Mouse (Mus musculus): ENCODE data around the gene Nav2. TPM values are rescaled to one million over a fixed set of nuclear protein-coding genes. Genes with fewer than 3 reads are reported as not detected.
A peak's percentile ranks its signal among the peaks of the same experiment; 100 is the strongest.

The Nav2 gene
- total and polyA plus RNA-seq, 3 experiments: under 0.01 TPM; not detected in 2

GRCm38 (mm10) chr7:48937562-48937961 is 29.0 kb downstream of the Nav2 start:
- H3K4me1 ChIP-seq (ENCODE audit: control insufficient read depth in 1 of 2, insufficient read depth in 2 of 2): peaks cover 4 to 15% of the 10 kb centered on the region in 2 experiments
- dilution Hi-C loops (cut with MboI; ENCODE audit: extremely low pct_ligation_motif_present, extremely low pct_unique_long_range_greater_than_20kb, low sequenced_read_pairs): no loop called here

GRCm38 (mm10) chr7:48938190-48938589 is 29.7 kb downstream of the Nav2 start:
- TF ChIP-seq RAD21 (IDR thresholded peaks at IDR 0.05; ENCODE audit: low read depth, low read length) (peak; percentile 63), EP300 (IDR thresholded peaks at IDR 0.05; ENCODE audit: low read length) (no peak), RCOR1 (conservative IDR thresholded peaks at IDR 0.05; ENCODE audit: low read depth, low read length) (no peak), JUND (conservative IDR thresholded peaks at IDR 0.05; ENCODE audit: low read depth, low read length) (no peak), ELF1 (IDR thresholded peaks at IDR 0.05; ENCODE audit: low read depth, low read length) (peak; percentile 33; the same call in 1 of the 2 replicates), SMC3 (IDR thresholded peaks at IDR 0.05; ENCODE audit: low read depth, low read length) (peak; percentile 76), POLR2AphosphoS2 (IDR thresholded peaks at IDR 0.05; ENCODE audit: low read depth, low read length) (no peak), CTCF (conservative IDR thresholded peaks at IDR 0.05 in 1 of 2, IDR thresholded peaks at IDR 0.05 in 1 of 2; ENCODE audit: low read depth in 2 of 2, low read length in 2 of 2) (peak; percentile 48 to 74)
- in situ Hi-C loops (cut with MboI; ENCODE audit: low pct_ligation_motif_present, low pct_unique_long_range_greater_than_20kb, low sequenced_read_pairs): no loop called here
- DNase-seq (ENCODE audit: extremely low read depth): peak; percentile 53
- dilution Hi-C loops (cut with MboI; ENCODE audit: extremely low pct_ligation_motif_present, extremely low pct_unique_long_range_greater_than_20kb, low sequenced_read_pairs): no loop called here
- Histone ChIP-seq H3K9me3 (replicated peaks; ENCODE audit: low read length) (no peaks in the 10 kb centered on the region), H3K4me3 (replicated peaks in 1 of 3; ENCODE audit: low read depth in 2 of 3, low read length in 2 of 3, poor library complexity in 1 of 3) (no peak overlapping the region), H3K27ac (ENCODE audit: insufficient read depth, low read depth) (no peak overlapping the region), H3K4me1 (ENCODE audit: control insufficient read depth in 1 of 2, insufficient read depth in 2 of 2) (peaks cover 4 to 15% of the 10 kb centered on the region in 2 experiments), H3K9ac (ENCODE audit: insufficient read depth, low read depth) (no peak overlapping the region), H3K4me2 (ENCODE audit: insufficient read depth, low read depth, poor library complexity, severe bottlenecking) (peak overlapping the region; percentile 50), H3K36me3 (replicated peaks in 1 of 2; ENCODE audit: control insufficient read depth in 1 of 2, insufficient read depth in 1 of 2, low read length in 1 of 2) (no peaks in the 10 kb centered on the region), H3K79me2 (replicated peaks; ENCODE audit: control insufficient read depth, extremely low read depth, insufficient read depth, poor library complexity, severe bottlenecking) (no peaks in the 10 kb centered on the region), H3K27me3 (replicated peaks) (peaks cover 41% of the 10 kb centered on the region)

More at GRCm38 (mm10) chr7:48937562-48937961, 29.0 kb downstream of the Nav2 start:
- Histone ChIP-seq H3K79me2 (replicated peaks; ENCODE audit: control insufficient read depth, extremely low read depth, insufficient read depth, poor library complexity, severe bottlenecking) (no peaks in the 10 kb centered on the region), H3K36me3 (replicated peaks in 1 of 2; ENCODE audit: control insufficient read depth in 1 of 2, insufficient read depth in 1 of 2, low read length in 1 of 2) (no peaks in the 10 kb centered on the region), H3K4me3 (replicated peaks in 1 of 3; ENCODE audit: low read depth in 2 of 3, low read length in 2 of 3, poor library complexity in 1 of 3) (peak overlapping the region in 1 of 3 experiments; percentile 7), H3K27me3 (replicated peaks) (peaks cover 39% of the 10 kb centered on the region), H3K27ac (ENCODE audit: insufficient read depth, low read depth) (no peak overlapping the region), H3K9ac (ENCODE audit: insufficient read depth, low read depth) (no peak overlapping the region), H3K9me3 (replicated peaks; ENCODE audit: low read length) (no peaks in the 10 kb centered on the region), H3K4me2 (ENCODE audit: insufficient read depth, low read depth, poor library complexity, severe bottlenecking) (peak overlapping the region; percentile 7; the same call in 1 of the 2 replicates)
- in situ Hi-C loops (cut with MboI; ENCODE audit: low pct_ligation_motif_present, low pct_unique_long_range_greater_than_20kb, low sequenced_read_pairs): no loop called here
- no peak for TF ChIP-seq SMC3 (IDR thresholded peaks at IDR 0.05; ENCODE audit: low read depth, low read length)
- TF ChIP-seq NRF1 (IDR thresholded peaks at IDR 0.05; ENCODE audit: low read depth, low read length): peak; percentile 90
- peak; percentile 66 for DNase-seq (ENCODE audit: extremely low read depth)

GRCm38 (mm10) chr7:48948381-48949108 is 40.0 kb downstream of the Nav2 start:
- Histone ChIP-seq H3K4me1 (ENCODE audit: control insufficient read depth in 1 of 2, insufficient read depth in 2 of 2) (no peaks in the 10 kb centered on the region), H3K79me2 (replicated peaks; ENCODE audit: control insufficient read depth, extremely low read depth, insufficient read depth, poor library complexity, severe bottlenecking) (no peaks in the 10 kb centered on the region), H3K9me3 (replicated peaks; ENCODE audit: low read length) (no peaks in the 10 kb centered on the region), H3K36me3 (replicated peaks in 1 of 2; ENCODE audit: control insufficient read depth in 1 of 2, insufficient read depth in 1 of 2, low read length in 1 of 2) (no peaks in the 10 kb centered on the region), H3K9ac (ENCODE audit: insufficient read depth, low read depth) (no peak overlapping the region), H3K27ac (ENCODE audit: insufficient read depth, low read depth) (no peak overlapping the region), H3K4me2 (ENCODE audit: insufficient read depth, low read depth, poor library complexity, severe bottlenecking) (no peak overlapping the region), H3K27me3 (replicated peaks) (peaks cover 79% of the 10 kb centered on the region), H3K4me3 (replicated peaks in 1 of 3; ENCODE audit: low read depth in 2 of 3, low read length in 2 of 3, poor library complexity in 1 of 3) (no peak overlapping the region)
- dilution Hi-C loops (cut with MboI; ENCODE audit: extremely low pct_ligation_motif_present, extremely low pct_unique_long_range_greater_than_20kb, low sequenced_read_pairs): no loop called here
- DNase-seq (ENCODE audit: extremely low read depth): no peak
- TF ChIP-seq NRF1 (IDR thresholded peaks at IDR 0.05; ENCODE audit: low read depth, low read length) (no peak), MAX (IDR thresholded peaks at IDR 0.05; ENCODE audit: low read length) (no peak), SIN3A (IDR thresholded peaks at IDR 0.05; ENCODE audit: low read length) (no peak), TBP (conservative IDR thresholded peaks at IDR 0.05; ENCODE audit: low read depth, low read length) (no peak), NELFE (IDR thresholded peaks at IDR 0.05; ENCODE audit: low read depth, low read length) (no peak), TCF12 (IDR thresholded peaks at IDR 0.05; ENCODE audit: low read depth, low read length) (no peak), USF1 (IDR thresholded peaks at IDR 0.05; ENCODE audit: low read depth, low read length) (no peak), MAZ (IDR thresholded peaks at IDR 0.05; ENCODE audit: low read depth, low read length) (no peak), ETS1 (conservative IDR thresholded peaks at IDR 0.05; ENCODE audit: low read depth, low read length) (no peak), BHLHE40 (IDR thresholded peaks at IDR 0.05; ENCODE audit: low read depth, low read length) (no peak), MYC (IDR thresholded peaks at IDR 0.05; ENCODE audit: low read depth, low read length) (no peak), EP300 (IDR thresholded peaks at IDR 0.05; ENCODE audit: low read length) (no peak), PAX5 (IDR thresholded peaks at IDR 0.05; ENCODE audit: low read length) (no peak), GABPA (IDR thresholded peaks at IDR 0.05; ENCODE audit: insufficient replicate concordance, low read depth, low read length) (no peak), MEF2A (IDR thresholded peaks at IDR 0.05; ENCODE audit: borderline replicate concordance, low read depth, low read length) (no peak), KAT2A (IDR thresholded peaks at IDR 0.05; ENCODE audit: insufficient replicate concordance, low read length) (no peak), POLR2A (IDR thresholded peaks at IDR 0.05; ENCODE audit: low read depth, low read length) (no peak), RAD21 (IDR thresholded peaks at IDR 0.05; ENCODE audit: low read depth, low read length) (no peak), RCOR1 (conservative IDR thresholded peaks at IDR 0.05; ENCODE audit: low read depth, low read length) (no peak)
- in situ Hi-C loops (cut with MboI; ENCODE audit: low pct_ligation_motif_present, low pct_unique_long_range_greater_than_20kb, low sequenced_read_pairs): no loop called here
